Mouse (Mus musculus) kidney, adult 11 months (tissue): ENCODE data around the gene Vmn2r8.
"Not testable (repeated sequence)": the region's sequence is repeated elsewhere in the genome, so short reads cannot be mapped to it uniquely, and the experiment has no call there.

ENCODE experiments used
- DNase-seq: peaks from one replicate; pipeline ENCODE4 v3.0.0; 2022

Vmn2r8 gene

DNA sequence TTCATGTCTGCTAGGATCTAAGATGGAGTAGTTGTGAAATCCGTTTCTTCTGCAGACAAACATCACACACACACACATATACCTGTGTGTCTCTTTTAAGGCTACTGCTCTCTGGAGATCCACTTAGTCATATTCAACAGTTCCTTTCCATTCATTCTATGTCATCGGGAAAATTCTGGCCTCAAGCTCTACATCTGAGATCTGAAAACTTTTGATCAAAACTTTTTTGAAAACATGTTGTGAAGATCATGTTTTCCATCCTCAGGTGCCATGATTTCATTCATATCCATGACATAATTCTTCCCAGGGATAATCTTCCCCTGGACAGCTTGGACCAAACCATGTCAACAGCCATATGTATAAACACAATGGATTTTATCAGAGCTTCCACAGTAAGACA is at the start of gene Vmn2r8:
Gene Vmn2r8 (minus strand): TSS at position 101 of the 400 bp plus-strand sequence.
- DNase-seq, result not testable (repeated sequence)

DNA sequence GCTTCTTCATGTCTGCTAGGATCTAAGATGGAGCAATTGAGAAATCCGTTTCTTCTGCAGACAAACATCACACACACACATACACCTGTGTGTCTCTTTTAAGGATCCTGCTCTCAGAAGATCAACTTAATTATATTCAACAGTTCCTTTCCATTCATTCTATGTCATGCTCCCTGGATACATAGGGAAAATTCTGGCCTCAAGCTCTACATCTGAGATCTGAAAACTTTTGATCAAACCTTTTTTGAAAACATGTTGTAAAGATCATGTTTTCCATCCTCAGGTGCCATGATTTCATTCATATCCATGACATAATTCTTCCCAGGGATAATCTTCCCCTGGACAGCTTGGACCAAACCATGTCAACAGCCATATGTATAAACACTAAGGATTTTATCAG is 43.9 kb upstream of the Vmn2r8 start, which contains the start of gene Vmn2r9:
Gene Vmn2r9 (minus strand): TSS at position 101 of the 400 bp plus-strand sequence.
- DNase-seq, result not testable (repeated sequence)

DNA sequence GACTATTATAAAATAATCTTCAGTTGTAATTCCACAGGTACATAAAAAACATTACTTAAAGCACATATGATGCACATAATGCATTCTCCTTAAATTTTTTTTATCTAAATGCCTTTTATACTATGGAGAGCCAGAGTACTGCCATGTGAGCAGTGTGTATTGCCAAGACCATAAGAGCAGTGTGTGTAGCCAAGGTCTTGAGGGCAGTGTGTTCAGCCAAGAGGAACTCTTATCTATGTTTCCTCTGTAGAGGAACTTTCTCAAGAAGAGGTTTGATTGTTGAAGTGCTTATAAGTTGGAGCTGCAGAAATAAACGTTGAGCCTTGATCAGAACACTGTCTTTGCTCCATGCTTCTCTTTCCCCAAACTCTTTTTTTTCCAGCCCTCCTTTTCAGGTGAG is 40.8 kb upstream of the Vmn2r8 start:
- DNase-seq, result no peak

DNA sequence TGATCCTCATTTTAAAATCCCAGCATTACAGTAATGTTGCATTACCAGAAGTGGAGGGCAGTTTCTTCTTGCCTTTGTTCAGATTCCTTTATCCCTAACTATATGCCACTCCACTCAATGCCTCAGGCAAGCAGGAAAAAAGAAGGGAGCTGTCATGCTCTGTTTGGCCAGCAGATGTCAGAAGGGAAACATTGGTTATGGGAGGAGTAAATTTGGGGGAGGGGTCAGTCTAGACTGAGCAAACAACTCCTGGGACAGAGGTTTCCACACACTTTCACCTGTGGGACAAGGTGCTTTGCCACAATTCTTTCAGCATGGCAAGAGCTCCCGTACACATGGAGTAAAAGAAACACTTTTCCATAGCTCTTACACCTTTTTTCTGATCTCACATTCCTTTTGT is 27.5 kb upstream of the Vmn2r8 start:
- DNase-seq, result no peak

DNA sequence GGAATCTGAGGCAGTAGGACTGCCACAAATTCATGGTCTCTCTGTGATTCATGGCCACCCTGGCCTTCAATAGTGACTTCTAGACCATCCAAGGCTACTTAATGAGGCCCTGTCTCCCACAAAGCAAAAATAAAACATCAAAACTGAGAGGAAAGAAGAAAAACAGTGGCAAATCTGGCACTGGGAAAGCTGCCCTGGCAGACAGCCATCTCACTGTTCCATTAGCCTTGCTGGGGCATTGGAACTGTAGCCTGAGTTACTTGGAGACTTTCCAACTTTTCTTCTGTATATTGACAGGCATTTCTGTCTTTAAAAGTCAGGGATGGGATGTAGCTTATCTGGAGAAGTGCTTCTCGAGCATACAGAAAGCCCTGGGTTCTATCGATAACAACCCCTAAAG is 14.6 kb upstream of the Vmn2r8 start:
- no peak for DNase-seq

DNA sequence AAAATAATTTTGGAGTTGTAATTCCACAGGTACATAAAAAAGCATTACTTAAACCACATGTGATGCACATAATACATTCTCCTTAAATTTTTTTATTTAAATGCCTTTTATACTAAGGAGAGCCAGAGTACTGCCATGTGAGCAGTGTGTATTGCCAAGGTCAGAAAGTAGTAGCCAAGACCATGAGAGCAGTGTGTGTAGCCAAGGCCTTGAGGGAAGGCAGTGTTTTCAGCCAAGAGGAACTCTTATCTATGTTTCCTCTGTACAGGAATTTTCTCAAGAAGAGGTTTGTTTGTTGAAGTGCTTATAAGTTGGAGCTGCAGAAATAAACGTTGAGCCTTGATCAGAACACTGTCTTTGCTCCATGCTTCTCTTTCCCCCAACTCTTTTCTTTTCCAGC is 5.0 kb downstream of the Vmn2r8 start:
- no peak for DNase-seq

DNA sequence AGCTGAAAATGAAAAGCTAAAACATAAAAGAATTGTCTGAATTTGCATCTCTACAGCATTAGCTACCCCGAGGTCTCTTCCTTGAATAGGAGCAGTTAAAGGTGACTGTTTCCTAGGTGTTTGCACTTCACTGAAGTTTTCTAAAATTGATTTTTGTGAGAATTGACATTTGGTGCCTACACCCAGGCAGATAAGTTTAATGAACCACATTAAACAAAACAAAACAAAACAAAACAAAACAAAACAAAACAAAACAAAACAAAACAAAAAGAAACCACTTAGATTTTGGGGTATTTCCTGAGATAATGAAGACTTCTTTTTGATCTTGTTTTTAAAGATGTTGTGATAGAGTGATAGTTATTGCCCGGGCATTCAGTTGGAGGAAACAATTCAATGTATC is 13.4 kb downstream of the Vmn2r8 start, which contains the start of gene Tmed11:
Gene Tmed11 (minus strand): TSS at position 101 of the 400 bp plus-strand sequence.
- DNase-seq, result not testable (repeated sequence)

DNA sequence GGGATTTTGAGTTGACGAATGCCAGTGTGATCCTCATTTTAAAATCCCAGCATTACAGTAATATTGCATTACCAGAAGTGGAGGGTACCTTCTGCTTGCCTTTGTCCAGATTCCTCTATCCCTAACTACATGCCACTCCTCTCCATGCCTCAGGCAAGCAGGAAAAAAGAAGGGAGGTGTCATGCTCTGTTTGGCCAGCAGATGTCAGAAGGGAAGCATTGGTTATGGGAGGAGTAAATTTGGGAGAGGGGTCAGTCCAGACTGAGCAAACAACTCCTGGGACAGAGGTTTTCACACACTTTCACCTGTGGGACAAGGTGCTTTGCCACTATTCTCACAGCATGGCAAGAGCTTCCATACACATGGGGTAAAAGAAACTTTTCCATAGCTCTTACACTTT is 18.3 kb downstream of the Vmn2r8 start:
- not testable (repeated sequence) for DNase-seq

DNA sequence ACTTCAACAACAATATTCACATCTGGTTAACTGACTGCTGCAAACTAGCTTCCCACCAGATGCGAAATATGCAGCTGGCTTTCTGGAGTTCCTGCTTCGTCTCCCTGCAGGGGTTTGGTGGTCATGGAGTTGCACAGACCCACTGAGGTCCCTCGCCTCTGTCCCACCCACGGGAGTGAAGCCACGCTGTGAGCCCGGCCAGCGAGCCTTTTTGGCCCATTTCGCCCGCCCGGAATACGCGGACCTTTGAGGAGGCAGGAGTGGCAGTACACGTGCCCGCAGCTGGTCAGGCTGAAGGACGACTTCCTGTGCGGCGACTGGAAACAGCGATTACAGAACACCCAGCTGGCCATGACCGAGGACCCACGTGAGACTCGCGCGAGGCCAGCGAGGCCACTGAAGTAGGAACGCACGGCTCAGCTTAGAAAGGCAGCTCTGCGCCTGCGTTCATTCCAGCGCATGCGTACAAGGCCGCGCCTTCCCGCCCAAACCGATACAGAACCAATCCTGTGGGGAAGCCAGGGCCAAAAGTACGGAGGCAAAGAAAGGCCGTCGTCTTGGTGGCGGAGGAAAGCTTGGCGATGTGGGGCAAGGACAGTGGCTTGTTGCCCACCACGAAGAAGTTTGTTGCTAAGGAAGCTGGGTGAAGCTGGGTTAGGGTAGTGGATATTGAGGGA is 33.9 kb downstream of the Vmn2r8 start, which contains the start of gene Rnf212:
Gene Rnf212 (minus strand): TSS at position 353 of the 677 bp plus-strand sequence.
- DNase-seq, result no peak

DNA sequence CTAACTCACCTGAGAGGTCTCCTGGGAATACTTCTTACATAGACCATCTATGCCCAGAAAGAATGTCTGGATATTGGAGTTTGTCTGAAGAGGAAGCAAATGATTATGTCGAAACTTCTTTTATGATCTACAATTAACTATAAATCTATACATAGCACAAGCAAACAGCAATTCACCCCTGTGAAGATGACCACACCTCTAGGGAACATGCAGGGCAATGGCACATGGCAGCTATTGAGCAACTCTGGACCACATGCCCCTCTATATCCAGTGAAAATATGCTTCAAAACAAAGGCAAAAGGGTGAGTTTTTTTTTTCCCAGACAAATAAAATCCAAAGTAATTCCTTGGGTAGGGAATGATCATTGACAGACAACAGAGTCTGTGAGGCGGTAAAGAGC is 48.6 kb downstream of the Vmn2r8 start:
- DNase-seq, result no peak

DNA sequence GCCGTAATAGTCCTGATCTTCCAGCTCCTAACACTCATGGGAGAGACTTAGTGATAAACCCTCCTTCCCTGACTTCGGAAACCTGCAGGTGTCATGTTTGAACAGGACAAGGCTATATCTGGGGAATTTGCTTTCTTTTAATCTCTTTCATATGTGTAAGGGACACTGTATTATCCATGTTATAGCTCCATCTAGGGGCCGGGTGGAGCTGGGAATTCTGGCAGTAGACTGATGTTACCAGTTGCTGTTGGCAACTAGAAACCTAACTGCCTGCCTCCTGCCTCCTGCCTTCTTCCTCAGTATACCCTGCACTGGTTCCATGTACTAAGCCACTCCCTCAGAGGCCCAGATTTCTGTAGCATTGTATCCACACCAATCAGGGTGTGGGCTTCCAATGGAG is 50.3 kb downstream of the Vmn2r8 start:
- DNase-seq, result peak; percentile 4

DNA sequence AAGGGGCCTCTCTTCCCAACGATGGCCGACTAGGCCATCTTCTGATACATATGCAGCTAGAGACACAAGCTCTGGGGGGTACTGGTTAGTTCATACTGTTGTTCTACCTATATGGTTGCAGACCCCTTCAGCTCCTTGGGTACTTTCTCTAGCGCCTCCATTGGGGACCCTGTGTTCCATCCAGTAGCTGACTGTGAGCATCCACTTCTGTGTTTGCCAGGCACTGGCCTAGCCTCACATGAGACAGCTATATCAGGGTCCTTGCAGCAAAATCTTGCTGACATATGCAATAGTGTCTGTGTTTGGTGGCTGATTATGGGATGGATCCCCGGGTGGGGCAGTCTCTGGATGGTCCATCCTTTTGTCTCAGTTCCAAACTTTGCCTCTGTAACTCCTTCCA is 57.4 kb downstream of the Vmn2r8 start:
- DNase-seq, result not testable (repeated sequence)

DNA sequence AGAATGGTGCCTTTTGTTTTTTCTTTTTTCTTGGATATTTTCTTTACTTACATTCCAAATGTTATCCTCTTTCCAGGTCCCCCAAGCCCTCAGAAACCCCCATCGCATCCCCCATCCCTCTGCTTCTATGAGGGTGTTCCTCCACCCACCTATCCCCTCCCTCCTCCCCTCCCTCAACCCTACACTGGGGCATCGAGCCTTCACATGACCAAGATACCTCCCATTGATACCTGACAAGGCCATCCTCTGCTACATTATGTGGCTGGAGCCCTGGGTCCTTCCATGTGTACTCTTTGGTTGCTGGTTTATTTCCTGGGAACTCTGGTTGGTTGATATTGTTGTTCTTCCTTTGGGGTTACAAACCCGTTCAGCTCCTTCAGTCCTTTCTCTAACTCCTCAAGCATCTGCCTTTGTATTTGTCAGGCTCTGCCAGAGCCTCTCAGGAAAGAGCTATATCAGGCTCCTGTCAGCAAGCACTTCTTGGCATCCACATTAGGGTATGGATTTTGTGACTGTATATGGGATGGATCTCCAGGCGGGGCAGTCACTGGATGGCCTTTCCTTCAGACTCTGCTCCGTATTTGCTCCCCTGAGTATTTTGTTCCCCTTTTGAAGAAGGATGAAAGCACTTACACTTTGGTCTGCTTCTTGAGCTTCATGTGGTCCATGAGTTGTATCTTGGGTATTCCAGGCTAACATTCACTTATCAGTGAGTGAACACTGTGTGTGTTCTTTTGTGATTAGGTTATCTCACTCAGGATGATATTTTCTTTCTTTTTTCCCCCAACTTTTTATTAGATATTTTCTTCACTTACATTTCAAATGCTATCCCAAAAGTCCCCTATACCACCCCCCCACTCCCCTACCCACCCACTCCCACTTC is 58.1 kb downstream of the Vmn2r8 start:
- DNase-seq, result no peak

DNA sequence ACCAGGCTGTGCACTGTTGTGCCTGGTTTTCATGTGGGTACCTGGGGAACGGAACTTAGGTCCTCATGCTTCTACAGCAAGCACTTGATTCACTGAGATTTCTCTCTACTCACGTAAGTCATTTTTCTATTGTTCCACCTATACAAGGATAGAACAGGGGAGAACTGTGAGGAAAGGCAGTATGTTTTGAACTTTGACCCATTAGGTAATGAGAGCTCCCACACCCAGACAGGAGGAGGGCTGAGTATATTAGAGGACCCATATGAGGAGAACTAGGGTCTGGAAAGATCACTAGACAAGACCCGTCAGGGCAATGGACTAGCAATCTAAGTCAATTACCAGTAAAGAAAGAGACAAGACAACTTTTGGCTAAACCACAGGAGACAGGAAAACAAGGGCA is 64.0 kb downstream of the Vmn2r8 start:
- DNase-seq, result no peak

DNA sequence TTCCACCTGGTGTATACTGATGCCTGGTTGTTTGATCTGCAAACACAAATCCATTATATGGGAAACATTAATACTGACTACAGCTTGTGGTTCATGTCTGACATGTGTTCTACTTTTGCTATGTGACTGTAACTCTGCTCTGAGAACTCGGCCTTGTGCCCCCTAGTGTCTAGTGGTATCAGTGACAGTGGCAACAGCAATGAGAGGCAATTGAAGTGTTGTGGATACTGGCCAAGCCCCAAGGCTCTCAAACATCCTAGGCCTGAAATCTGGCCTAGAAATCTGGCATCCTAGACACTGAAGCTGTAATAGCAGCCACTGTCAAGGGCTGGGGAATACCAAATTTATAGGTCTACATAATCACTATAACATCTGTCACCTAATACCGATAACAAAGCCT is 64.8 kb downstream of the Vmn2r8 start:
- no peak for DNase-seq

DNA sequence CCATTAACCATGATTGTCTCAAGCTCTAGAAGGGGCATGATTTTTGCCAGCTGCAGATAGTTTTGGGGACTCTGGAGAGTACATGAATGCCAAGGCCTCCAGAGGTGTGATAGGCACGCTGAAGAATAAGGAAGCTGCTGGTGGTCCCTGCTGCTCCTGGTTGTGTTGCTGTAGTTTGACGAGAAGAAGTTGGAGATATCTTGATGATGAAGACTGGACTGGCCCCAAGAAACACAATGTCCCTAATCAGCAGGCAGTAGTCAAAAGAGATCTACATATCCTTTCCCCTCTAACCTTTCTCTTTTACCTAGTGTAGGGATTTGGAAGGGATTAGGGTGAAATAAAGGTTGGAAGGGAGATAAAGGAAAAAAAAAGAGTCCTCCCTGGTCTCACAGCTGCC is 66.1 kb downstream of the Vmn2r8 start:
- DNase-seq, result no peak

DNA sequence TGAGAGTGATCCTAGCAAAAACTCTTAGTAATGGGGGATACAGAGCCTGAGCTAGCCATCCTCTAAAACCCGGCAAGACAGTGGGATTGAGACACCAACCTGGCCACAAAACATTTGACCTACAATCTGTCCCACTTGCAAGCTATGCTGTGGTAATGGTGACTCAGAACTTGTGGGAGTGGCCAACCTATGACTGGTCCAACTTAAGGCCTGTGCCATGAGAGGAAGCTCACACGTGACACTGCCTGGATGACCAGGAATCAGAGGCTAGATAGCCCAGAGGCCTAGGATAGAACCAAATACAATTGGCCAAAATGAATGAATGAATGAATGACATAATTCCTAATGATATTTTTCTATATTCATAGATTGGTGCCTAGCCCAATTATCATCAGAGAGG is 66.8 kb downstream of the Vmn2r8 start:
- DNase-seq, result no peak
